Mouse (Mus musculus) kidney, adult 18-20 months (tissue): Measurements from ENCODE around the gene Tas2r110.

Experiments used
- DNase-seq: peaks from one replicate; pipeline ENCODE4 v3.0.0; 2021

The Tas2r110 gene

GRCm38 (mm10) chr6:132867708-132868107 is at the start of gene Tas2r110:
TSS of gene Tas2r110 (plus strand) at chr6:132868008.
- no peak for DNase-seq

- DNase-seq: no peak
These were observed 21.0 kb upstream of the Tas2r110 start, which contains the start of gene Tas2r123 for GRCm38 (mm10) chr6:132846842-132847241. TSS of gene Tas2r123 (plus strand) at chr6:132847142.

- no peak for DNase-seq
These were observed 12.7 kb upstream of the Tas2r110 start, which contains the start of gene Tas2r116 for GRCm38 (mm10) chr6:132855138-132855537. TSS of gene Tas2r116 (plus strand) at chr6:132855438.

- no peak for DNase-seq
These were observed 24.9 kb downstream of the Tas2r110 start, which contains the start of gene Tas2r113 for GRCm38 (mm10) chr6:132892711-132893110. TSS of gene Tas2r113 (plus strand) at chr6:132893011.

GRCm38 (mm10) chr6:132909351-132909750 is 41.5 kb downstream of the Tas2r110 start, which contains the start of gene Tas2r125:
TSS of gene Tas2r125 (plus strand) at chr6:132909651.
- no peak for DNase-seq
